Mouse (Mus musculus) E14TG2a.4 (cell line): Measurements from ENCODE around the gene Pxdc1.

Experiments
- CTCF ChIP-seq: conservative IDR thresholded peaks from 2 replicates; pipeline ENCODE4 v1.5.1; 2014; ENCODE audit warnings: low read length
- NANOG ChIP-seq: IDR thresholded peaks from 2 replicates; pipeline ENCODE4 v1.6.1; 2014; ENCODE audit warnings: borderline replicate concordance, low read length, mixed read lengths

DNA sequence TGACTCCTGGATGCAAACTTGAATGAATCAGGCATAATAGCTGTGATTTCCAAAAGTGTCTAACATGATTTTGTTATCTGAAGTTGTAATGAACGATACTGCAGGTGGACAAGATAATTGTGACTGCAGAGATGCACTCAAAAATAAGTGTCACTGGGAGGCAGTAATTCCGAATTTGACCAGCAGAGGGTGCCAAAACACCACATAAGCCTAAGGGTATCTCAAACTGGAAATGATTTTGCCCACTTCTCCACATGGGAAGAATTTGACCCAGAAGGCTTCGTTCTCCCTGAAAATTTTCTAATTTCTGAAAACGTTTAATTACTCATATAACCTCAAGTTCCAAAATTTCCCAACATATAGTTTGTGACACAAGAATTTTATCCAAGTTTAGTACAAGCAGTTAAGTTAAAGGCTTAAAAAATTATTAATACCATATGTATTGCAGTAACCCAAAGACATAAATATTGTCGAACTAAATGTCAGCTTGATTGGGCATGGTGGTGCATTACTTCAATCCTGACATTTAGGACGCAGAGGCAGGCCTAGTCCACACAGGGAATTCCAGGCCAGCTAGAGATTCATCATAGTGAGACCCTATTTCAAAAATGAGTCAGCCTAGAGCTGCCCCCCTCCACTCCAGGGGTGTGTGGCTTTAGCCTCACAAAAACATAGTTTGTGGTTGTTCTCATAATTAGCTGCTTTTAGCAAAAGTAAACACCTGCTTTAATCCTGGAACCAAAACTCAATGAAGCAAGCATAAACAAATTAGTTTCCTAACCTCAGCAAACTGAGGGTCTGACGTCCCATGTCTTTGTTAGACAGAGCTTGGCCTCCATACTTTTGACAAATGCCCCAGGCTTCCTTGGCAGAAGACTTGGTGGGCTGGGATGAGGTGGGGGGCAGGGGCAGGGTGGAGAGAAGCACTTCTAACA lies 10.1 kb downstream of the Pxdc1 start:
- peak; percentile 99 for TF ChIP-seq CTCF
- no peak for TF ChIP-seq NANOG
